Mouse (Mus musculus): ENCODE results near the gene Dalrd3. TPM values are rescaled to one million over a fixed set of nuclear protein-coding genes. Genes with fewer than 3 reads are reported as not detected.

The Dalrd3 gene
- 183 and 199 TPM in 2 replicates for polyA plus RNA-seq (2012; rRNA removed)

DNA sequence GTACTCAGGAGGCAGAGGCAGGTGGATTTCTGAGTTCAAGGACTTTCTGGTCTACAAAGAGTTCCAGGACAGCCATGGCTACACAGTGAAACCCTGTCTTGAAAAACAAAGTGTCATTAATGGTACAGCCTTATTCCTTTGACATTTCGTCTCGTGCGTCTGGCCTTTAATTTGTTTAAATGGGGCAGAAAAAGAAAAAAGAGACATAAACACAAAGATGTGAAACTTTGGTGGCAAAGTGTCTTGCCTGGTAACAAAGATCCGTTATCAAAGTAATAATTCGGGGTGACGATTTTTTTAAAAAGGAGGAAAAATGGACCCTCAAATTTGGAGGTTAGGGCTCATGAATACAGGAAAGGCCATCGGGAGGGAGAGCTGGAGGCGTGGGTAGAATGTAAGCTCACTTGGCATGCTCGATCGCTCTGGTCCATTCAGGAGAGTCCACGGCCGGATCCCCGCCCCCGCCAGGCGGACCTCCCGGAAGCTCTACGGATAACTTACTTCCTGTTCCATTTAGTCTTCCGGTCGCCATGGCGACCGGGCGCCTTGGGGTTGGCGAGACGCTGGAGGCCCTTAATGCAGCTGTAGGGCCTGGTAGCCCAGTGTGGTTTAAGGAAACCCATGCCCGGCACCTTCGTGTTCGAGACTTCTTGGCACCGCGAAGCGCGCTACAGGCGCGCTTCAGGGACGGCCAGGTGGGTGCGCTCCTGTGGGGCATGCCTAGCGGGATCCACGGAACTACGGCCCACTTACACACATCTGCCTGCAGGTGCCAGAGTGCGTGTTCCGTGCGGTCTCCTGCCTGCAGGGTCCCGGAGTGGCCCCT, at the start of gene Dalrd3:
TSS of gene Dalrd3 (plus strand) at position 506 of the 826 bp plus-strand sequence.
- TF ChIP-seq CTCF (IDR thresholded peaks at IDR 0.05; ENCODE audit: insufficient read depth, low read length) (no peak), POLR2A (IDR thresholded peaks at IDR 0.05; ENCODE audit: borderline replicate concordance, extremely low read depth, low read depth, low read length) (peak; percentile 53; the same call in 1 of the 2 replicates)
- WGBS = 5% methylated on average over 42 of the region's 42 CpGs
- DNase-seq = peak; percentile 78

GRCm38 (mm10) chr9:108521604-108522003, 48.1 kb upstream of the Dalrd3 start:
- Histone ChIP-seq H3K4me3 (replicated peaks; ENCODE audit: extremely low read depth, low read depth, low read length) (no peak overlapping the region), H3K4me1 (ENCODE audit: control insufficient read depth, insufficient read depth, low read length) (peaks cover 8% of the 10 kb centered on the region)
- no peak for TF ChIP-seq POLR2A (IDR thresholded peaks at IDR 0.05; ENCODE audit: borderline replicate concordance, extremely low read depth, low read depth, low read length)
- TF ChIP-seq CTCF (IDR thresholded peaks at IDR 0.05; ENCODE audit: insufficient read depth, low read length) = no peak
- 48% methylated on average over 2 of the region's 2 CpGs for WGBS
- no peak for DNase-seq

More for the DNA sequence above, at the start of gene Dalrd3:
- Histone ChIP-seq H3K4me3 (replicated peaks; ENCODE audit: extremely low read depth, low read depth, low read length) (peak within 1 kb of the TSS; percentile 49), H3K4me1 (ENCODE audit: control insufficient read depth, insufficient read depth, low read length) (0 out of 2 replicates have a peak, but pooled peaks cover 4% of the 10 kb centered on the region)

- TF ChIP-seq POLR2A (IDR thresholded peaks at IDR 0.05; ENCODE audit: borderline replicate concordance, extremely low read depth, low read depth, low read length) (no peak), CTCF (IDR thresholded peaks at IDR 0.05; ENCODE audit: insufficient read depth, low read length) (no peak)
- DNase-seq = no peak
- H3K4me1 ChIP-seq (ENCODE audit: control insufficient read depth, insufficient read depth, low read length) = peaks cover 8% of the 10 kb centered on the region
- 95% methylated on average over 4 of the region's 4 CpGs for WGBS
- no peak overlapping the region for H3K4me3 ChIP-seq (replicated peaks; ENCODE audit: extremely low read depth, low read depth, low read length)
Measured at GRCm38 (mm10) chr9:108523341-108523740, 46.3 kb upstream of the Dalrd3 start.

- Histone ChIP-seq H3K4me1 (ENCODE audit: control insufficient read depth, insufficient read depth, low read length) (peaks cover 4% of the 10 kb centered on the region), H3K4me3 (replicated peaks; ENCODE audit: extremely low read depth, low read depth, low read length) (no peak overlapping the region)
- TF ChIP-seq CTCF (IDR thresholded peaks at IDR 0.05; ENCODE audit: insufficient read depth, low read length) (no peak), POLR2A (IDR thresholded peaks at IDR 0.05; ENCODE audit: borderline replicate concordance, extremely low read depth, low read depth, low read length) (no peak)
- DNase-seq = no peak
- WGBS = 47% methylated on average over 3 of the region's 3 CpGs
Measured at GRCm38 (mm10) chr9:108525400-108525799, 44.3 kb upstream of the Dalrd3 start.

DNA sequence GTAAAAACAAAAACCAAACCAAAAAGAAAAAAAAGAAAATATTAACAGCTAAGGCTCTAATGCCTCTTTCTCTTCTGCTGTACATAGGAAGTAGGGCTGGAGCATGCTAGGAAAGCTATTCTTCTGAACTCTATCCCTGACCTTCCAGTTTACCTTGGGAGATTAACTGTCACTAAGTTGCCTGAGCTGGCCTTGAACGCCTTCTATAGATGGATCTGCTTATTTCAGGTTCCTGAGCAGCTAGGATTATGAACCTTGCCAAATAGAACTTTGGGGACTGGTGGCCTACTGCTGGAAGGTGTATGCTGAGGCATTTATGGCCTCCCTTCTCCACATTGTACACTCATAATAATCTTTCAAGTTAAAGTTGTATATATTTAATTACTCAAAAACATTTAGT, 38.7 kb upstream of the Dalrd3 start:
- TF ChIP-seq CTCF (IDR thresholded peaks at IDR 0.05; ENCODE audit: insufficient read depth, low read length) (no peak), POLR2A (IDR thresholded peaks at IDR 0.05; ENCODE audit: borderline replicate concordance, extremely low read depth, low read depth, low read length) (no peak)
- no peak for DNase-seq
- 77% methylated on average over 1 of the region's 1 CpGs for WGBS

DNA sequence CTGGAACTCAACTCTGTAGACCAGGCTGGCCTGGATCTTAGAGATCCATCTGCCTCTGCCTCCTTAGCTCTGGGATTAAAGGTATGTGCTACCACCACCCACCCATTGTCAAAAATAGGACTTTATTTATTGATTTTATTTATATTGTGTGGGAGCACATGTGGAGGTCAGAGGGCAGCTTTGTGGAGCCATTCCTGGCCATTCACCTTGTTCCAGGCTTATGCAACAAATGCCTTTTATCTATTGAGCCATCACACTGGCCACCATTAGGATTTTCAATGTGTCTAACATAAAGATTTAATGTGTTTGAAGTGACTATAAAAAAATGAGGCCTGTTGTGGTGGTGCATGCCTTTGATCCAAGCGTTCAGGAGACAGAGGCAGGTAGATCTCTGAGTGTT, 38.2 kb upstream of the Dalrd3 start:
- TF ChIP-seq CTCF (IDR thresholded peaks at IDR 0.05; ENCODE audit: insufficient read depth, low read length) = no peak
- no peak for TF ChIP-seq POLR2A (IDR thresholded peaks at IDR 0.05; ENCODE audit: borderline replicate concordance, extremely low read depth, low read depth, low read length)
- no peak for DNase-seq
- Histone ChIP-seq H3K4me3 (replicated peaks; ENCODE audit: extremely low read depth, low read depth, low read length) (no peak overlapping the region), H3K4me1 (ENCODE audit: control insufficient read depth, insufficient read depth, low read length) (no peaks in the 10 kb centered on the region)
- WGBS = 94% methylated on average over 1 of the region's 1 CpGs

More for the DNA sequence above, 38.7 kb upstream of the Dalrd3 start:
- no peaks in the 10 kb centered on the region for H3K4me1 ChIP-seq (ENCODE audit: control insufficient read depth, insufficient read depth, low read length)
- no peak overlapping the region for H3K4me3 ChIP-seq (replicated peaks; ENCODE audit: extremely low read depth, low read depth, low read length)

GRCm38 (mm10) chr9:108540846-108541245, 28.8 kb upstream of the Dalrd3 start:
- H3K4me3 ChIP-seq (replicated peaks; ENCODE audit: extremely low read depth, low read depth, low read length) = no peak overlapping the region
- no peaks in the 10 kb centered on the region for H3K4me1 ChIP-seq (ENCODE audit: control insufficient read depth, insufficient read depth, low read length)
- TF ChIP-seq POLR2A (IDR thresholded peaks at IDR 0.05; ENCODE audit: borderline replicate concordance, extremely low read depth, low read depth, low read length) = no peak
- DNase-seq = no peak

DNA sequence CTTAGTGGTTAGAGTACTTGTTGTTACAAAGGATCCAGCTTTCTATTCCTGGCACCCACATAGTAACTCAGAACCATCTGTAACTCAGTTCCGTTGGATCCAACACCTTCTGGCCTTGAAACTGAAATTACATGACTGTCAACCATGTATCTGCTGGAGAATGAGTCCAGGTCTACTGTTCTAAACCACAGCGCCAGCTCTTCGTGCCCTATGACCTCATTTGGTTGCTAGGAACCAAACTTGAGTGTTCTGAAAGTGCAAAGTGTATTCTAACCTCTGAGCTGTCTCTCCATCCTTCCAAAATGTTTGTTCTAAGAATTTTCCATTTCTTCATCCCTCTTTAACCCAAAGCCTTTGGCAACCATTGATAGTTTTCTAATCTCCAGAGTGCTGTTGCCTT, 23.7 kb upstream of the Dalrd3 start:
- no peak for DNase-seq
- H3K4me1 ChIP-seq (ENCODE audit: control insufficient read depth, insufficient read depth, low read length) = no peaks in the 10 kb centered on the region
- no peak overlapping the region for H3K4me3 ChIP-seq (replicated peaks; ENCODE audit: extremely low read depth, low read depth, low read length)
- TF ChIP-seq CTCF (IDR thresholded peaks at IDR 0.05; ENCODE audit: insufficient read depth, low read length) = no peak
- TF ChIP-seq POLR2A (IDR thresholded peaks at IDR 0.05; ENCODE audit: borderline replicate concordance, extremely low read depth, low read depth, low read length) = no peak
- WGBS = 91% methylated on average over 3 of the region's 3 CpGs

DNA sequence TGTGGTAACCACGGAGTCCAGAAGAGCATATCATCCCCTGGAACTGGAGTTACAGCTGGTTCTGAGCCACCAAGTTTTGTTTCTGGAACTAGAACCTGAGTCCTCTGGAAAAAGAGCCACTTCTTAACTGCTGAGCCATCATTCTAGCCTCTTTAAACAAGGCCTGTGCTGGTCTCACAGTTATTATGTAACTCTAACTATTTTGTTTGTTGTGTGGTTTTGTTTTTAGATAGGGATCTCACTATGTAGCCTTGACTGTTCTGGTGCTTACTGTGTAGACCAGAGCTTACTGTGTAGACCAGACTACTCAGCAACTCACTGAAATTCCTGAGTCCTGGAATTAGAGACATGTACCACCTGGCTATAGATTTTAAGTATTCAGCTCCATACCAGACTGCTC, 22.8 kb upstream of the Dalrd3 start:
- WGBS = 88% methylated on average over 1 of the region's 1 CpGs
- no peaks in the 10 kb centered on the region for H3K4me1 ChIP-seq (ENCODE audit: control insufficient read depth, insufficient read depth, low read length)

DNA sequence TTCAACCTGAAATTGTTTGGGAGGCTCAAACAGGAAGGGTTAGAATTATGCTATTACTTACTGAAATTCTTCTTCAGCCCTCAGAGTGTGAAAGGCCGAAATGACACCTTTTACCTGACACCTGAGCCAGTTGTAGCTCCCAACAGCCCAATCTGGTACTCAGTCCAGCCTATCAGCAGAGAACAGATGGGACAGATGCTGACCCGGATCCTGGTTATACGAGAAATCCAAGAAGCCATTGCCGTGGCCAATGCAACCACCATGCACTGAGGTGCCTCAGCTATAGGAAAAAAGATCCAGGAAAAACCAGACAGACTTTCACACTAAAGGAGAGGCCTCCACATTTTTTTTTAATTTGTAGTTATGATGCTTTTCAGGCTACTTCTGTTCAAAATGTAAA, 10.5 kb upstream of the Dalrd3 start:
- no peak for TF ChIP-seq CTCF (IDR thresholded peaks at IDR 0.05; ENCODE audit: insufficient read depth, low read length)
- TF ChIP-seq POLR2A (IDR thresholded peaks at IDR 0.05; ENCODE audit: borderline replicate concordance, extremely low read depth, low read depth, low read length) = no peak
- DNase-seq = no peak
- Histone ChIP-seq H3K4me1 (ENCODE audit: control insufficient read depth, insufficient read depth, low read length) (peaks cover 2% of the 10 kb centered on the region; the same call in 1 of the 2 replicates), H3K4me3 (replicated peaks; ENCODE audit: extremely low read depth, low read depth, low read length) (no peak overlapping the region)
- WGBS = 88% methylated on average over 4 of the region's 4 CpGs

More for the DNA sequence above, 22.8 kb upstream of the Dalrd3 start:
- no peak overlapping the region for H3K4me3 ChIP-seq (replicated peaks; ENCODE audit: extremely low read depth, low read depth, low read length)
- no peak for DNase-seq
- TF ChIP-seq POLR2A (IDR thresholded peaks at IDR 0.05; ENCODE audit: borderline replicate concordance, extremely low read depth, low read depth, low read length) (no peak), CTCF (IDR thresholded peaks at IDR 0.05; ENCODE audit: insufficient read depth, low read length) (no peak)

Data from lung, adult 2 months (tissue).